9 mouse cellular contexts compared by ENCODE assay signal in the genomic region with DNA sequence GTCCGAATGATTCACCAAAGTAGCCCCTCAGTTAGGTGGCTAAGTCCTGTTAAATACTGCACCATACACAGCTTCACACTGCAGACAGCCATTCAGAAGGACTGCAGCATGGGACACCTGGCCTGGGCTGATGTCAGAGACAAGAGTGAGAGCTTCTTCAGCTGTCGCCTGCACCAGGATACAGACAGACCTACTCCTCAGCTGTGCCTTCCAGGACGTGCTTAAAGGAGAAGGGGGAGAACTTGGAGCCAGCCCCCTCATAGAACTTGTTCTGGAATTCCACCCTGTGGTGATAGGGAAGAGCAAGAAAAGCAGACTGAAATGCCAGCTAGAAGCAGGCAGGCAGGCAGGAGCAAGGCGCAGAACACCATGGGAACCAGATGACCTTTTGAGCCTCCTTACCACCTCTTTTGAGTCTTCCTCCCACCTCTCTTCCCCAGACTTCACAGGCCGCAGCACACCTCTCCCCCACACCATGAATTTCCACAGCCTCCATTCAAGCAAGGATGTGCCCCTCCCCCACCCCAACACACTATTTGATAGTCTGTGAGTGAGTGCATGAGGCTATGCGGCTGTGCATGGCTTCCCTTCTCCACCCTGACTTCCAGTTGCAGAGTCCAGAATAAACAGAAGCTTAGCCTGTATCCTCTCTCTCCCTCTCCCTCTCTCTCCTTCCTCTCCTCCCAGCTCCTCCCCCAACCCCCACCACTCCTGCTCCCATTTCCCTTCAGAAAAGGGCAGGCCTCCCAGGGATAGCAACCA. TPM values are rescaled to one million over a fixed set of nuclear protein-coding genes. Genes with fewer than 3 reads are reported as not detected.
A peak's percentile ranks its signal among the peaks of the same experiment; 100 is the strongest.
DNase-seq lines count a peak whose midpoint lies in the region; ATAC-seq and TF ChIP-seq lines count a peak whose summit lies in the region.
"Had no signal": no experiment of that assay in that cellular context is flagged by ENCODE, and none has a peak within 500 bp of the region (broad histone marks: within the 10 kb centered on the region; RNA-seq: fewer than 3 reads in every experiment).

No protein-coding gene starts in this region.

- no peaks in the 10 kb centered on the region for H3K36me3 ChIP-seq in lung, embryonic 15.5 days
- no peaks in the 10 kb centered on the region for H3K36me3 ChIP-seq in heart, postnatal 0 days (replicated peaks; ENCODE audit: control insufficient read depth, insufficient read depth, low read length)

- 28% methylated on average over 6 of the region's 6 CpGs for WGBS in lung, embryonic 15.5 days
- 47% methylated on average over 6 of the region's 6 CpGs for WGBS in heart, postnatal 0 days

- H3K27ac ChIP-seq in lung, embryonic 15.5 days, result peak overlapping the region; percentile 48; the same call in 1 of the 2 replicates
- H3K27ac ChIP-seq in heart, postnatal 0 days (ENCODE audit: low read depth), result peak overlapping the region; percentile 47

- no peak for TF ChIP-seq EP300 in heart, postnatal 0 days (IDR thresholded peaks at IDR 0.05; ENCODE audit: low read depth)

- no peak for DNase-seq in lung, adult 18-20 months
- DNase-seq in embryo, embryonic 11 days, result peak; percentile 49
- DNase-seq in heart, postnatal 0 days (ENCODE audit: low spot score), result peak; percentile 28
- DNase-seq in lung, postnatal 4 days, result peak; percentile 26 to 45
- no peak for DNase-seq in T-cell, adult 2 months (ENCODE audit: low spot score)
- no peak for DNase-seq in adipocyte (ENCODE audit: low spot score)
- DNase-seq in adrenal gland, postnatal 10 days, result no peak
- DNase-seq: cerebellum, adult 18-20 months had no signal

- peaks cover 6% of the 10 kb centered on the region for H3K4me1 ChIP-seq in lung, embryonic 15.5 days
- H3K4me1 ChIP-seq in heart, postnatal 0 days (ENCODE audit: control insufficient read depth, insufficient read depth), result no peaks in the 10 kb centered on the region

- H3K9ac ChIP-seq in lung, embryonic 15.5 days, result no peak overlapping the region
- H3K9ac ChIP-seq in heart, postnatal 0 days (replicated peaks; ENCODE audit: low read depth, low read length), result no peak overlapping the region

- ATAC-seq in lung, embryonic 15.5 days (ENCODE audit: borderline replicate concordance, extremely low read depth, low FRiP score, low TSS enrichment), result peak; percentile 65; the same call in 1 of the 2 replicates
- ATAC-seq in heart, postnatal 0 days (ENCODE audit: insufficient read depth, low read depth), result peak; percentile 68

- H3K4me2 ChIP-seq in lung, embryonic 15.5 days, result no peak overlapping the region
- H3K4me2 ChIP-seq in heart, postnatal 0 days (ENCODE audit: low read depth, low read length), result no peak overlapping the region

- no peaks in the 10 kb centered on the region for H3K27me3 ChIP-seq in lung, embryonic 15.5 days
- H3K27me3 ChIP-seq in heart, postnatal 0 days (ENCODE audit: control insufficient read depth, insufficient read depth, low read length), result no peaks in the 10 kb centered on the region

- H3K9me3 ChIP-seq in lung, embryonic 15.5 days, result no peaks in the 10 kb centered on the region
- no peaks in the 10 kb centered on the region for H3K9me3 ChIP-seq in heart, postnatal 0 days (replicated peaks; ENCODE audit: control insufficient read depth, low read length)

- no peak overlapping the region for H3K4me3 ChIP-seq in lung, embryonic 15.5 days
- H3K4me3 ChIP-seq in heart, postnatal 0 days (ENCODE audit: low read depth, low read length), result no peak overlapping the region

- TF ChIP-seq CTCF in heart, postnatal 0 days (IDR thresholded peaks at IDR 0.05; ENCODE audit: low read depth), result no peak

RNA-seq across cellular contexts. Expression of gene Svopl, which starts 2.2 kb away (rescaled TPM):
- polyA plus RNA-seq in lung, embryonic 15.5 days (2015; fragmentation: Nextera tagmentation; extraction: Ambion mirVana), result 0.97 and 1.3 TPM in 2 replicates
- 4.2 TPM in 1 of 2 replicates, not detected in the other for total RNA-seq in heart, postnatal 0 days (2014; rRNA removed; ENCODE audit: low replicate concordance)
- 0.37 and 0.59 TPM in 2 replicates for polyA plus RNA-seq in heart, postnatal 0 days (2015; fragmentation: Nextera tagmentation; extraction: Ambion mirVana)
- 1 to 10 TPM; 1.9 to 3.4 TPM for total RNA-seq in adrenal gland, postnatal 10 days (2021)

Comparison
In these comparisons a context has a peak if more than half of its experiments do, and no peak if none do; other contexts are left out.
1. DNase-seq: peak in embryo, embryonic 11 days (single experiment), heart, postnatal 0 days (single experiment) and lung, postnatal 4 days (2 of 2); none in lung, adult 18-20 months (0 of 2), T-cell, adult 2 months (single experiment), adipocyte (single experiment) and adrenal gland, postnatal 10 days (single experiment).